Mouse (Mus musculus): ENCODE measurements around the gene Paics. TPM values are rescaled to one million over a fixed set of nuclear protein-coding genes. Genes with fewer than 3 reads are reported as not detected.

The Paics gene
- total and polyA plus RNA-seq, 2 experiments from 2014 or later = 142 to 152 TPM

DNA sequence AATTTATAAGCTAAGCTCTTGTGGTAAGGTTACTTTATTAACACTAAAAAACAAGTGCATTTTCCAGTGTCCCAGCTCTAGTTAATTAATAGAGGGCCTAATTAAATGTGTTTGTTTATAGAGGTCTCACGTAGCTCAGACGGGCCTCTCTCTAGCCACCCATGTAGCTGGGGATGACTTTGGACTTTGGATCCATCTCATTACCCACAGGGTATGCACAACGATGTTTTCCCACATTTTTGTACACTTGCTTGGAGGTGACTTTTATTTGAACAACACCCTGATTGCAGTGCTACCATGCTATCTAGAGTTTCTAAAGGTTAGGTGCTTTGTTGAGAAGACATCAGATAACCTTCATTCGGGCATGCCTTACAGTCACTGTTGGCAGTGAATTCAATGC is 8.6 kb upstream of the Paics start:
- no peaks in the 10 kb centered on the region for H3K9me3 ChIP-seq (ENCODE audit: low read length)
- H3K4me3 ChIP-seq (ENCODE audit: low read depth, low read length) = no peak overlapping the region
- no peak for ATAC-seq
- 73% methylated on average over 4 of the region's 4 CpGs for WGBS
- H3K27ac ChIP-seq (ENCODE audit: low read depth, low read length) = no peak overlapping the region
- no peak for TF ChIP-seq CTCF (IDR thresholded peaks at IDR 0.05; ENCODE audit: low read depth)
- no peak for DNase-seq
- no peaks in the 10 kb centered on the region for H3K4me1 ChIP-seq (ENCODE audit: insufficient read depth)
- H3K4me2 ChIP-seq (ENCODE audit: low read depth) = no peak overlapping the region
- H3K9ac ChIP-seq = no peak overlapping the region
- H3K27me3 ChIP-seq (ENCODE audit: insufficient read depth, low read length) = no peaks in the 10 kb centered on the region
- H3K36me3 ChIP-seq (ENCODE audit: insufficient read depth) = peaks cover 4% of the 10 kb centered on the region; the same call in 1 of the 2 replicates

DNA sequence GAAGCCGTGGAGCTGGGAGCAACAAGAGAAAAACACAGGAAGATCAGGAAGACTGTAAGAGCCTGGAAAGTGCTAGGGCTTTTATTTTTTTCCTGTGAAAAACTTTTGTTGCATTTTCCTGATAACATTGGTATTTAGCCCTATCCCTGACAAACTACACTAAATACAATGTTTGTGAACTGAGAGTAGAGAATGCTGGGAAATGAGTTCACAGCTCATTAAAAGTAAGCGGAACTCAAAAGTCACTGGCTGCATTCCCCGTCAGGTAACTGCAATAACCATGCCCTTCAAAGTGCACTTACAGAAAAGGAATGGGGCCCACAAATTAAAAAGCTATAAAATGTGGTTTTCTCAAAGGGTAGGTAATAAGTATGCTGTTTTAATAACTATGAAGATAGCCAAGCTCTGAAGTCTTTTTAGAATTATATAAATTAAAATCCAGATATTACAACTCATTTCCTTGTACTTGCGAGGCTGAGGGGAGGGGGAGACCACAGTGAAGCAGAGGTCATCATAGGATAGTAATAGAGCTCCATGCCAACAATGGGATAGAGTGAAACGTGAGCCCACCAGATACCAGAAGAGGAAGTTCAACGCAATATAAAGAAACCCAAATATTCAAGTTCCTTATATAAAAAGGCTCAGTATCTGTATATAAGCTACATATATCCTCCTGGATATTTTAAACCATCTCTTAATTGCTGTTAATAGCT is 6.0 kb upstream of the Paics start:
- Histone ChIP-seq H3K36me3 (ENCODE audit: insufficient read depth) (peaks cover 4% of the 10 kb centered on the region; the same call in 1 of the 2 replicates), H3K4me1 (ENCODE audit: insufficient read depth) (peaks cover 6% of the 10 kb centered on the region), H3K4me2 (ENCODE audit: low read depth) (no peak overlapping the region), H3K4me3 (ENCODE audit: low read depth, low read length) (no peak overlapping the region), H3K27ac (ENCODE audit: low read depth, low read length) (no peak overlapping the region), H3K9ac (no peak overlapping the region), H3K9me3 (ENCODE audit: low read length) (no peaks in the 10 kb centered on the region), H3K27me3 (ENCODE audit: insufficient read depth, low read length) (no peaks in the 10 kb centered on the region)
- no peak for DNase-seq
- WGBS = 77% methylated on average over 6 of the region's 6 CpGs
- ATAC-seq = no peak
- TF ChIP-seq CTCF (IDR thresholded peaks at IDR 0.05; ENCODE audit: low read depth) = no peak

DNA sequence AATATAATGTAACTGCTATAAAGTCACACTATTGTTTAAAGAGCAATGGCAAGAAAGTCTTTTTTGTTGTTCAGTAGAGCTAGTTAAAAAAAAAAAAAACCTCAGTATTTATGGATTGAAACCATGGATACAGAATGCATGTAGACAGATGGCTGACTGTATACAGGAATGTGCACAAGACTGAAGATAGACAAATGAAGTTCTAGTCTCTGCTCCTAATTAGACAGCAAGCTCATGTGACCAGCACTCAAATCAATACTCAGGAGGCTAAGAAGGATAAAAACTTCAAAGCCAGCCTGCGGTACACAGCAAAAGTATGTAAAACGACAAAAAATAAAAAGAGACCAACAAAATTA is 5.5 kb upstream of the Paics start:
- H3K9ac ChIP-seq = no peak overlapping the region
- H3K4me2 ChIP-seq (ENCODE audit: low read depth) = no peak overlapping the region
- H3K27ac ChIP-seq (ENCODE audit: low read depth, low read length) = no peak overlapping the region
- ATAC-seq (peak; percentile 56; the same call in 1 of the 2 replicates), DNase-seq (no peak)
- peaks cover 2% of the 10 kb centered on the region; the same call in 1 of the 2 replicates for H3K36me3 ChIP-seq (ENCODE audit: insufficient read depth)
- 42% methylated on average over 2 of the region's 2 CpGs for WGBS
- no peak overlapping the region for H3K4me3 ChIP-seq (ENCODE audit: low read depth, low read length)
- no peaks in the 10 kb centered on the region for H3K27me3 ChIP-seq (ENCODE audit: insufficient read depth, low read length)
- no peaks in the 10 kb centered on the region for H3K9me3 ChIP-seq (ENCODE audit: low read length)
- peaks cover 10% of the 10 kb centered on the region for H3K4me1 ChIP-seq (ENCODE audit: insufficient read depth)
- no peak for TF ChIP-seq CTCF (IDR thresholded peaks at IDR 0.05; ENCODE audit: low read depth)

DNA sequence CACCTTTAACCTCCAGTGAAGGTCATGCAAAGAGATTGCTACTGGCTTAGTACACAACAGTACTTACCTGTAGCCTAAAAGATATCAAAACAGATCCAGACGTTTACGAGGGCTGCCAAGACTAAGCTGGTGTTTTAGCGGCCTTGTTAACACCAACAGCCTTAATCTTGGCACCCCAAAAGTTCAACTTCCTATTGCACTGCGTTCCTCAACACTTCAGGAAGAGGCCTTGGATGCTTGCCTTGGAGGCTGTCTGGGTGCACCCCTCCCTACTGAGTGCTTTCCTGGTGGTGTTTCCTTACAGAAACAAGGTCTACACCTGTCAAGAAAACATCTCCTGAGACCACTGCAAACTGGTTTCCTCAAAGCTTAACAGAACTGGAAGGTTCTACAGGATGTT is 4.0 kb upstream of the Paics start:
- 90% methylated on average over 4 of the region's 4 CpGs for WGBS
- Histone ChIP-seq H3K4me3 (ENCODE audit: low read depth, low read length) (no peak overlapping the region), H3K4me2 (ENCODE audit: low read depth) (no peak overlapping the region), H3K27me3 (ENCODE audit: insufficient read depth, low read length) (no peaks in the 10 kb centered on the region), H3K36me3 (ENCODE audit: insufficient read depth) (no peaks in the 10 kb centered on the region), H3K4me1 (ENCODE audit: insufficient read depth) (peaks cover 10% of the 10 kb centered on the region), H3K27ac (ENCODE audit: low read depth, low read length) (no peak overlapping the region), H3K9ac (no peak overlapping the region), H3K9me3 (ENCODE audit: low read length) (no peaks in the 10 kb centered on the region)
- DNase-seq (no peak), ATAC-seq (no peak)
- TF ChIP-seq CTCF (IDR thresholded peaks at IDR 0.05; ENCODE audit: low read depth) = no peak

DNA sequence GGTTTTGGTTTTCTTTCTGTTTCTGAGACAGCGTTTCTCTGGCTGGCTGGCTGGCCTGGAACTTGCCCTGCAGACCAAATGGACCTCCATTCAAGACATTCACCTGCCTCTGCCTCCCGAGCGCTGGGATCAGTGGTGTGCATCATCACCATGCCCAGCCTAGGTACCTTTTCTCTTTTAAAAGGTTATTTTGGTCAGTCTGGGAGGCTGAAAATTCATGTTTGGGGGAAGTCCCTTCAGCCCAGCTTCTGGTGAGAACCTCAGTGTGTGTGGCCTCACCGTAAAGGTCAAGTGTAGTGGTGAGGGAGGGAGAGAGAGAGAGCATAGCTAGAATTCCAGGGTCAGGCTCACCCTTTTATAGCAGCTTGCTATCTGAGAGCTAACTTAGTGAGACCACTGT is 3.3 kb upstream of the Paics start:
- no peaks in the 10 kb centered on the region for H3K9me3 ChIP-seq (ENCODE audit: low read length)
- DNase-seq (no peak), ATAC-seq (no peak)
- no peak overlapping the region for H3K9ac ChIP-seq
- no peak overlapping the region for H3K4me2 ChIP-seq (ENCODE audit: low read depth)
- no peak overlapping the region for H3K4me3 ChIP-seq (ENCODE audit: low read depth, low read length)
- no peaks in the 10 kb centered on the region for H3K36me3 ChIP-seq (ENCODE audit: insufficient read depth)
- TF ChIP-seq CTCF (IDR thresholded peaks at IDR 0.05; ENCODE audit: low read depth) = no peak
- H3K4me1 ChIP-seq (ENCODE audit: insufficient read depth) = peaks cover 14% of the 10 kb centered on the region
- H3K27me3 ChIP-seq (ENCODE audit: insufficient read depth, low read length) = no peaks in the 10 kb centered on the region
- WGBS = 94% methylated on average over 4 of the region's 4 CpGs
- no peak overlapping the region for H3K27ac ChIP-seq (ENCODE audit: low read depth, low read length)

DNA sequence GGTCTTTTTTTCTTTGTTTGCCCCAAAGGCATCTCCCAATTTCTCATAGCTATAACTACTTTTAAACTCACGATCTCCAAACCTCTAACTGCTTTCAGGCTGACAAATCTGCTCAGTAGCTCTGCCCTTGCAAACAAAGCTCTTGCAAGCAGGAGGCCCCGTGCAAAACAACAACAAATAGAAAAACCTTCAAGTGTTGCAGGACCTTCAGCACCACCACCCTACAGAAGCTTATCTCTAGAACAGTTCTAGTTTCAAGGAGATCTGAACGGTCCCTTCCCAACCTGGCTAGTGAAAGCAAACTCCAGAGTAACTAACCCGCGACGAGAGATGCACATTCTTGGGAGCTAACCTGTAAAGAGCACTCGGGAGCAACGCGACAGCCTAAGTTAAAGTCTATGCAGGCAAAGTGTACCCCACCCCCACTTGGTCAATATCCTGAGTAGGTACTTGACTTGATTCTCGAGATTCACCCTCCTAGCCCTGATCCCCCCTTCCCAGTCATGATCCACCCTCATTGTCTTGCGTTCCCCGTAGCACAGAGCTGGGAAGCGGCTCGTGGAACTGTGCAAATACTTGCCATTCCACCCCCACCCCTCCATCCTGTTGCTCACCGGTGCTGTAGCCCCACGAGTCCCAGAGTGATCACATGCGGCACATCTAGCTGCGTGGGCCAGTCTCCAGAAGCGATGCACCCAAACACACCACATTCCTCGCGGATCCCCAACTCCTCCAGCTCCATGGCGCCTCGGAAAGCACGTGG is 583 bp upstream of the Paics start:
- Histone ChIP-seq H3K27ac (ENCODE audit: low read depth, low read length) (peak overlapping the region; percentile 88), H3K4me1 (ENCODE audit: insufficient read depth) (peaks cover 14% of the 10 kb centered on the region), H3K27me3 (ENCODE audit: insufficient read depth, low read length) (no peaks in the 10 kb centered on the region), H3K9ac (peak overlapping the region; percentile 62), H3K36me3 (ENCODE audit: insufficient read depth) (no peaks in the 10 kb centered on the region), H3K9me3 (ENCODE audit: low read length) (no peaks in the 10 kb centered on the region), H3K4me2 (ENCODE audit: low read depth) (peak overlapping the region; percentile 86), H3K4me3 (ENCODE audit: low read depth, low read length) (peak overlapping the region; percentile 69)
- TF ChIP-seq CTCF (IDR thresholded peaks at IDR 0.05; ENCODE audit: low read depth) = no peak
- ATAC-seq = no peak
- no peak for DNase-seq
- WGBS = 2% methylated on average over 24 of the region's 24 CpGs
